Mouse (Mus musculus) ES-Bruce4 (cell line): Measurements from ENCODE around the gene Nudt11.
"Not testable (repeated sequence)": the region's sequence is repeated elsewhere in the genome, so short reads cannot be mapped to it uniquely, and the experiment has no call there.

Experiments
- CTCF ChIP-seq: IDR thresholded peaks from one replicate; pipeline ENCODE4 v1.8.1; 2011; ENCODE audit warnings: low read depth, low read length
- POLR2A ChIP-seq: IDR thresholded peaks from one replicate; pipeline ENCODE4 v1.8.1; 2011; ENCODE audit warnings: low read length; ENCODE audit not compliant: insufficient read depth

DNA sequence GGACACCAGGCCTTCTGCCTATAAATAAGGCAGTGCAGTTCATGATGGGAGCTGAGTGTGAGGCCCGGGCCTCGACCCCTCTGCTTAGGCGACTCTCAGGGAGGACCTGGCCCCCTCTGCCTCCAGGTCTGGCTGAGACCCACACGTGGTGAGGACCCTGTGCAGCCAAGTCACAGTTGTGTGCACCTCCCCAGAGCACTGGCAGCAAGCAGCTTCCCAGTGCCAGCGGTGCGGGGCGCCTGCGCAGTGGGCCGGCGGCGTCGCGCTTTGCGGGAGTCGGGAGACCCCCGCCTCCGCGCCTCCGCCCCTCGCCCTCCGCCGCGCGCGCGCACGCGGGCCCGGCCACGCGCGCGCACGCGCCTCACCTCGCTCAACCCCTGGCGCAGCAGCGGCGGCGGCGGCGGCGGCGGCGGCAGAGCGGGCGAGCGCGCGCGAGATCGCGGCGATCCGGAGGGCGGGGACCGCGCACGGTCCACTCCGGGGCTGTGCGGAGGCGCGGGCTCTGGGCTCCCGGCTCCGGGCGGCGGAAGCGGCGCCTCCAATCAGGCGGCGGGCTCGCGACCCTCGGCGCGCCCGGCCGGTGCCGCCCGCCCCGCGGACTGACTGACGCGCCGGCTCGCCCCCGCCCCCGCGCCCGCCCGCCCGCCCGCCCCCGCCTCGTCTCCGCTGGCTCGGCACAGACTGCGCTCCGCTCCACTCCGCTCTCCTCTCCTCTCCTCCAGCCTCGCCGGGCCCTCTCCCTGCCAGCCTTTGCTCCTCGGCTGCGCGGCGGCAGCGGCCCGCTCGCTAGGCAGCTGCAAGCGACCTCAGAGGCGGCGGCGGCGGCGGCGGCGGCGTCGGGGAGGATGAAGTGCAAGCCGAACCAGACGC, at the start of gene Nudt11:
- TF ChIP-seq CTCF, POLR2A: not testable (repeated sequence)
